Mouse (Mus musculus) embryonic facial prominence, embryonic 11.5 days (tissue): ENCODE data around the gene Atox1. TPM values are rescaled to one million over a fixed set of nuclear protein-coding genes. Genes with fewer than 3 reads are reported as not detected.

Source experiments
- ATAC-seq: fragments of 200-750 bp; cut with Nextera tagmentation; replicated peaks from 2 replicates; pipeline ENCODE4 v1.8.0; 2017; ENCODE audit warnings: low read depth; ENCODE audit not compliant: insufficient number of reproducible peaks, low FRiP score, low TSS enrichment
- DNase-seq: peaks from one replicate; pipeline ENCODE4 v3.0.0-alpha.2; 2015; ENCODE audit warnings: low spot score
- H3K27ac ChIP-seq: fragments of 300-500 bp; sonication (generic); replicated peaks from 2 replicates; pipeline ENCODE4 v1.5.1; 2014; ENCODE audit warnings: mild to moderate bottlenecking, low read depth, low read length, control low read depth
- H3K27me3 ChIP-seq: fragments of 300-500 bp; sonication (generic); 2 replicates; pipeline ENCODE4 v1.6.1; 2014; ENCODE audit warnings: mild to moderate bottlenecking, low read length, moderate library complexity, mixed read lengths; ENCODE audit not compliant: control insufficient read depth, insufficient read depth
- H3K36me3 ChIP-seq: fragments of 300-500 bp; sonication (generic); replicated peaks from 2 replicates; pipeline ENCODE4 v1.6.1; 2014; ENCODE audit warnings: low read depth, mild to moderate bottlenecking, low read length, moderate library complexity, mixed read lengths; ENCODE audit not compliant: control insufficient read depth, insufficient read depth
- H3K4me1 ChIP-seq: fragments of 300-500 bp; sonication (generic); 2 replicates; pipeline ENCODE4 v1.6.1; 2014; ENCODE audit warnings: low read length, mixed read lengths; ENCODE audit not compliant: control insufficient read depth, insufficient read depth
- H3K4me2 ChIP-seq: fragments of 300-500 bp; sonication (generic); 2 replicates; pipeline ENCODE4 v1.6.1; 2014; ENCODE audit warnings: low read depth, mild to moderate bottlenecking, control low read depth, low read length, moderate library complexity
- H3K4me3 ChIP-seq: fragments of 300-500 bp; sonication (generic); 2 replicates; pipeline ENCODE4 v1.5.1; 2014; ENCODE audit warnings: low read depth, low read length, control low read depth
- H3K9ac ChIP-seq: fragments of 300-500 bp; sonication (generic); replicated peaks from 2 replicates; pipeline ENCODE4 v1.6.1; 2014; ENCODE audit warnings: mild to moderate bottlenecking, control low read depth, low read length
- H3K9me3 ChIP-seq: fragments of 300-500 bp; sonication (generic); replicated peaks from 2 replicates; pipeline ENCODE4 v1.6.1; 2016; ENCODE audit warnings: mild to moderate bottlenecking, low read length, inconsistent platforms, mixed read lengths; ENCODE audit not compliant: control insufficient read depth
- WGBS: fragments of 180-500 bp; shearing (Covaris S2); extraction: QIAGEN DNeasy Blood & Tissue Kit; methylation state at CpG from one replicate; pipeline ENCODE4 v1.1.7; 2014; 5-methylcytosine and 5-hydroxymethylcytosine counted together
- polyA plus RNA-seq: library from polyadenylated mRNA; unstranded; fragments of >200 nt; fragmentation: Nextera tagmentation; extraction: Ambion mirVana; gene quantifications from 2 replicates; pipeline ENCODE4 v1.2.1, GENCODE M21; 2014

Gene Atox1
- polyA plus RNA-seq, 1 experiment from 2014 or later: 243 TPM

- no peak overlapping the region for H3K4me3 ChIP-seq
- H3K27me3 ChIP-seq: no peaks in the 10 kb centered on the region
- DNase-seq: no peak
- no peaks in the 10 kb centered on the region for H3K4me1 ChIP-seq
- no peaks in the 10 kb centered on the region for H3K9me3 ChIP-seq
- H3K4me2 ChIP-seq: no peak overlapping the region
- 86% methylated on average over 7 of the region's 7 CpGs for WGBS
- no peak overlapping the region for H3K9ac ChIP-seq
- no peak for ATAC-seq
- peaks cover 3% of the 10 kb centered on the region for H3K36me3 ChIP-seq
- H3K27ac ChIP-seq: no peak overlapping the region
These were observed 49.0 kb downstream of the Atox1 start for GRCm38 (mm10) chr11:55412034-55412433.

DNA sequence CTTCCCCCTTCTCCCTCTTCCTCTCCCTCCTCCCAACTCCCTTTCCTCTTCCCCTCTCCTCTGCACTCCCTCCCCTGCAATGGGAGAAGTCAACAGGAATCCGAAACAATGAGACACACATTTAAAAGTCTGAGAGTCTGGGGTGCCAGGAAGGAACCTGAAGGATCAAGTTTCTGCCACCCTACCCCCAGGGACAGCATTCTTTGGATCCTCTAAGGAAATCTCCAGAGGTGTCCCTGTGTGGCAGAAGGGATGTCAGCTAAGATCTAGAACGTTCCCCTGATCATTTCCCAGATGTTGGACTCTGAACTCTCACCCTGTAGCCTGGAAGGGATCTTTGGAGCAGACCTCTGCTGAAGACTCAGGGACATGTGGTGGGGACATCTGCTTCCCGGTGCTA, 50.5 kb downstream of the Atox1 start:
- ATAC-seq (no peak), DNase-seq (no peak)
- Histone ChIP-seq H3K4me1 (no peaks in the 10 kb centered on the region), H3K27ac (no peak overlapping the region), H3K4me3 (no peak overlapping the region), H3K27me3 (no peaks in the 10 kb centered on the region), H3K4me2 (no peak overlapping the region), H3K9me3 (no peaks in the 10 kb centered on the region), H3K36me3 (peaks cover 3% of the 10 kb centered on the region), H3K9ac (no peak overlapping the region)
- 53% methylated on average over 3 of the region's 3 CpGs for WGBS

- Histone ChIP-seq H3K36me3 (peaks cover 3% of the 10 kb centered on the region), H3K4me2 (no peak overlapping the region), H3K27ac (no peak overlapping the region), H3K27me3 (no peaks in the 10 kb centered on the region), H3K4me1 (no peaks in the 10 kb centered on the region), H3K9ac (no peak overlapping the region), H3K9me3 (no peaks in the 10 kb centered on the region), H3K4me3 (no peak overlapping the region)
- ATAC-seq: no peak
- no peak for DNase-seq
- 85% methylated on average over 3 of the region's 3 CpGs for WGBS
These were observed 51.0 kb downstream of the Atox1 start for GRCm38 (mm10) chr11:55410005-55410404.

DNA sequence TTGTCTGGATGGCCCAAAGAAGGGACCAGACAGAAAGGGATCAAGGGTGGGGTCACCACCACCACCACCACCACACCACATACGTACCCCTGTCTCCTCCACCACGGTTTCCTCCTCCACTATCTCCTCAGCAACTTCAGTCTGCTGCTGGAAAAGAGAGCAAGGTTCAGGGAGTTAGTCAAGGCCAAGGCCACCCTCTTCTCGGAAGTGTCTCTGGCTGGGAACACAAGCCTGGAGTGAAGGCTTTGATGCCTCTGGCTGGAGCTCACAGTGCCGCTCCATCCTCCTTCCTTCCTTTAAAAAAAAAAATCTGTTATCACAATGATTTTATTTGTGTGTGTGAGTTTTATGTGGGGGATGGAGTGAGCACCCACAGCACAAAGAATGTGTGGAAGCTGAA, 53.9 kb downstream of the Atox1 start:
- Histone ChIP-seq H3K9me3 (no peaks in the 10 kb centered on the region), H3K4me1 (no peaks in the 10 kb centered on the region), H3K36me3 (peaks cover 3% of the 10 kb centered on the region), H3K4me3 (no peak overlapping the region), H3K27ac (no peak overlapping the region), H3K4me2 (no peak overlapping the region), H3K27me3 (no peaks in the 10 kb centered on the region), H3K9ac (no peak overlapping the region)
- ATAC-seq (no peak), DNase-seq (no peak)
- 91% methylated on average over 4 of the region's 4 CpGs for WGBS

DNA sequence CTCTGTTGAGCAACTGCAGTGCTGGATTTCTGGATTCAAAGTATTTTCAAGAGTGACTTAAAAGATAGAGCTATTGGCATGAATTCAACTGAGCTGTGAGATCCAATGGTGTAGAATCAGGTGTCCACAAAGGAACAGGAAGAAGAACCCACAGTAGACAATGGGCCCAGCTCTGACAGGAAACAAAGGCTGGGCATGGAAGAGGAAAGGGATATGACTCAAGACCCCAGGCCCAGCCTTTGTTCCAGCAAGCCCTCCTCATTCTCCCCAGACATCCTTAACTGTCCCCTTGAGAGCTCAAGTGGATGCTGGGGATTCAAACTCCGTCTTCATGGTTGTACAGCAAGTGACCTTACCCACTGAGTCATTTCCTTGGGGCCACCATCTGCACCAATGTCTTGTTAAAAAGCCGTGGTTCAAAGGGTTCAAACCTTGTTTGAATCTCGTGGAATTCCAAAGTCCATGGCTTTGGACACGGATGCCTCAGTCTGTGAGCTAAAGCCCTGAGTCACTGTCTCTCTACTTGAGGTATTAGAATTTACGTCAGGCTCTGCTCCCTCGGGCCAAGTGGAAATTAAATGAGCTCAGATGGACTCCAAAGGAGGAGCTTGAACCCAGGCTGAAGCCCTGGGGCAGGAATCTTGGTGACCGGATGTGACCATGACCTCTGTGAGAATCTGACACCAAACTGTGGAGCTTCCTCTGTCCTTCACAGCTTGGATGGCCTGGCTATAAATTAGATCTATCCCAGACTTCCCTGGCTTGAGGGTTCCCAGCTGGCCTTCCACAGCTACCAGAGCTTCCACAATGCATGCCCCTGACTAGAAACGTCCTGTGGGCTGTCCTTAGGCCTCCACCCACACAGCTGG, 55.2 kb downstream of the Atox1 start:
- no peak for ATAC-seq
- H3K9ac ChIP-seq: no peak overlapping the region
- 61% methylated on average over 8 of the region's 8 CpGs for WGBS
- no peak overlapping the region for H3K4me2 ChIP-seq
- peak overlapping the region; percentile 44; the same call in 1 of the 2 replicates for H3K27ac ChIP-seq
- H3K4me1 ChIP-seq: no peaks in the 10 kb centered on the region
- DNase-seq: no peak
- H3K9me3 ChIP-seq: no peaks in the 10 kb centered on the region
- peaks cover 3% of the 10 kb centered on the region for H3K36me3 ChIP-seq
- H3K27me3 ChIP-seq: no peaks in the 10 kb centered on the region
- no peak overlapping the region for H3K4me3 ChIP-seq

DNA sequence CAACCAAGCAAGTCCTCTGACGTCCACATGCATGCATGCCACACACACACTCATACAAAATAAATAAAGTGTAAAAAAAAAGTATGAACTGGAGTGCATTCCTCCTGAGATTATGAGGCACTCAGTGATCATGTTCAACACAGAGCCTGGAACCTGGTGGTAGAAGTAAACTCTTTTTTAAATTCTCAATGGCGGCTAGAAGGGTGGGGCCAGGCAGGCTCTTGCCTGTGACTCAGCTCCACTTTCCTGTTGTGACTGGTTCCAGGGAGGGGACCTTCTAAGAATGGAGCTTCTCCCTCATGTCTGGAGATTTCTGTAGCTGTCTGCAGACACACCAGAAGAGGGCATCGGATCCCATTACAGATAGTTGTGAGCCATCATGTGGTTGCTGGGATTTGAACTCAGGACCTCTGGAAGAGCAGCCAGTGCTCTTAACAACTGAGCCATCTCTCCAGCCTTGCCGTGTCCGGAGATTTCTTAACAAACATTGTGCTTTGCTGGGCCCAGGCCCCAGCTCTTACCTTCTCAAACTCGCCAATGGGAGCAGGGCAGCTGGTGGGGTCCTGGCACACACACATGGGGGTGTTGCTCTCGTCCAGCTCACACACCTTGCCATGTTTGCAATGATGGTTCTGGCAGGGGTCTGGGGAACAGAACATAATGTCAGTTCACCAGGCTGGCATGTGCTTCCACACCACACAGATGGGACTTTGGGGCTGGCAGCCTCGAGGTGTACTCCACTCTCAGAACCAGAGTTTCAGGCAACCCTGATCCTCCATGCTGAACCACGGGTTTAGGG, 56.2 kb downstream of the Atox1 start:
- Histone ChIP-seq H3K4me1 (no peaks in the 10 kb centered on the region), H3K9me3 (no peaks in the 10 kb centered on the region), H3K4me2 (no peak overlapping the region), H3K27ac (no peak overlapping the region; the same call in 1 of the 2 replicates), H3K4me3 (no peak overlapping the region), H3K36me3 (peaks cover 3% of the 10 kb centered on the region), H3K9ac (no peak overlapping the region), H3K27me3 (no peaks in the 10 kb centered on the region)
- no peak for DNase-seq
- ATAC-seq: no peak
- 89% methylated on average over 9 of the region's 9 CpGs for WGBS

DNA sequence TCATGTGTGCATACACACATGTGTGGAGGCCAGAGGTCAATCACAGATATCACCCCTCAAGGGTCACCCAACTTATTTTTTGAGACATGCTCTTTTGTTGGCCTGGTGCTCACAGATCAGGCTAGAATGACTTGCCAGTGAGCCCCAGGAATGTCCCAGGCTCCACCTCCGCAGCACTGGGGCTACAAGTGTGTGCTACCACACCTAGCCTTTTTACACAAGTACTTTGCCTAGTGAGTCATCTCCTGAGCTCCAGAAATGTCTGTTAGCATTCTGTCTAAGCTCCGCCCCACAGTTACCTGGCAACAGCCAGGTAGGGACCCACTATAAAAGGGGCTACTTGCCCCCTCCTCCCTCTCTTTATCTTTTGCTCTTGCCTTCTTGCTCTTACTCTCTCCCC, 60.2 kb downstream of the Atox1 start:
- H3K27me3 ChIP-seq: no peaks in the 10 kb centered on the region
- no peaks in the 10 kb centered on the region for H3K4me1 ChIP-seq
- no peak for DNase-seq
- 79% methylated on average over 2 of the region's 2 CpGs for WGBS
- H3K4me2 ChIP-seq: no peak overlapping the region
- peaks cover 3% of the 10 kb centered on the region for H3K36me3 ChIP-seq
- no peak overlapping the region for H3K27ac ChIP-seq
- no peak overlapping the region for H3K4me3 ChIP-seq
- no peak overlapping the region for H3K9ac ChIP-seq
- ATAC-seq: no peak
- no peaks in the 10 kb centered on the region for H3K9me3 ChIP-seq

- H3K9me3 ChIP-seq: no peaks in the 10 kb centered on the region
- no peak for DNase-seq
- no peak overlapping the region for H3K4me2 ChIP-seq
- H3K4me3 ChIP-seq: no peak overlapping the region
- H3K4me1 ChIP-seq: no peaks in the 10 kb centered on the region
- no peak overlapping the region for H3K9ac ChIP-seq
- no peak for ATAC-seq
- 94% methylated on average over 8 of the region's 8 CpGs for WGBS
- H3K27ac ChIP-seq: no peak overlapping the region
- H3K36me3 ChIP-seq: peaks cover 3% of the 10 kb centered on the region
- no peaks in the 10 kb centered on the region for H3K27me3 ChIP-seq
These were observed 62.7 kb downstream of the Atox1 start for GRCm38 (mm10) chr11:55398371-55398770.
